Mouse (Mus musculus): ENCODE measurements around the gene B3galnt2. TPM values are rescaled to one million over a fixed set of nuclear protein-coding genes. Genes with fewer than 3 reads are reported as not detected.

The B3galnt2 gene
- polyA plus RNA-seq, 1 experiment from 2014 or later = 23.4 TPM

DNA sequence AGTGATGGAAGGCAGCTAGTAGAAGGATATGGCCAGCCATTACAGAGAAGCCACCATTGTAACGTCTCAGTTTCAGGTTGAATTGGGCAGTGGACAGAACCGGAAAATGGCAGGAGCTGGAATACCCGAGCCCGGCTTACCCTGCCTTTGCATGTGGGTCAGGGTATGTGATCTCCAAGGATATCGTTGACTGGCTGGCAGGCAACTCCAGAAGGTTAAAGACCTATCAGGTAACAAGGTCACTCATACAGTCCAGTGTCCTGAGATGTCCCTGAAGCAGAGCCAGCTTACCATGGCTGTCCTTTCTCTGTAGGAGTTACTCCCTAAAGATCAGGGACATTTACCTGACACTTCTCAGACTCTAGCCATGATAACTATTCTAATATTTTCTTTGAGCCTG, 40.8 kb downstream of the B3galnt2 start:
- H3K9me3 ChIP-seq (ENCODE audit: control insufficient read depth, low read length) = no peaks in the 10 kb centered on the region
- WGBS = 95% methylated on average over 5 of the region's 5 CpGs
- H3K4me2 ChIP-seq (ENCODE audit: low read length) = no peak overlapping the region
- no peak overlapping the region for H3K4me3 ChIP-seq (replicated peaks; ENCODE audit: low read length)
- H3K27me3 ChIP-seq (replicated peaks; ENCODE audit: control insufficient read depth, insufficient read depth, low read length) = no peaks in the 10 kb centered on the region
- H3K4me1 ChIP-seq (replicated peaks; ENCODE audit: control insufficient read depth, insufficient read depth, low read length) = no peaks in the 10 kb centered on the region
- H3K9ac ChIP-seq (replicated peaks; ENCODE audit: low read depth, low read length) = no peak overlapping the region
- no peak overlapping the region for H3K27ac ChIP-seq (ENCODE audit: low read length)
- peaks cover 29% of the 10 kb centered on the region for H3K36me3 ChIP-seq (ENCODE audit: control insufficient read depth, insufficient read depth)
- no peak for ATAC-seq

DNA sequence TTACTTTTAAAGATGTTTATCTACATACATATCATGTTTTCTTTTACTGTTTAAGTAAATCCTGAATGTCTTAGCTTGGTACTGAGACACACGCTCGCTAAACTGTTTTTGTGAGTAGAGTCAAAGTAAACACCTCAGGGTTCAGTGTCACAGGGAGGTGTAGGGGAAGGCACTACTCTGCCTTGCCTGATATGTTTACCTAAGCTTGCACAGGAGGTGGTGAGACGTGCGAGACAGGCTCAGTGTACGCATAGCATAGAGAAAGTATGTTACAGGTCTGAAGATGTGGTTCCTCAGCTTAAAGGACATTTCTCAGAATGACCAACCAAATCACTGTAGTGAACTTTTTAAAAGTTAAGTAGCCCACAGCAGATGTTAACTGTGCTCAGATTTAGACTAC, 43.2 kb downstream of the B3galnt2 start:
- no peak overlapping the region for H3K4me3 ChIP-seq (replicated peaks; ENCODE audit: low read length)
- WGBS = 91% methylated on average over 5 of the region's 5 CpGs
- H3K27me3 ChIP-seq (replicated peaks; ENCODE audit: control insufficient read depth, insufficient read depth, low read length) = no peaks in the 10 kb centered on the region
- no peaks in the 10 kb centered on the region for H3K9me3 ChIP-seq (ENCODE audit: control insufficient read depth, low read length)
- H3K9ac ChIP-seq (replicated peaks; ENCODE audit: low read depth, low read length) = no peak overlapping the region
- no peaks in the 10 kb centered on the region for H3K4me1 ChIP-seq (replicated peaks; ENCODE audit: control insufficient read depth, insufficient read depth, low read length)
- ATAC-seq = no peak
- peaks cover 27% of the 10 kb centered on the region for H3K36me3 ChIP-seq (ENCODE audit: control insufficient read depth, insufficient read depth)
- no peak overlapping the region for H3K4me2 ChIP-seq (ENCODE audit: low read length)
- no peak overlapping the region for H3K27ac ChIP-seq (ENCODE audit: low read length)

DNA sequence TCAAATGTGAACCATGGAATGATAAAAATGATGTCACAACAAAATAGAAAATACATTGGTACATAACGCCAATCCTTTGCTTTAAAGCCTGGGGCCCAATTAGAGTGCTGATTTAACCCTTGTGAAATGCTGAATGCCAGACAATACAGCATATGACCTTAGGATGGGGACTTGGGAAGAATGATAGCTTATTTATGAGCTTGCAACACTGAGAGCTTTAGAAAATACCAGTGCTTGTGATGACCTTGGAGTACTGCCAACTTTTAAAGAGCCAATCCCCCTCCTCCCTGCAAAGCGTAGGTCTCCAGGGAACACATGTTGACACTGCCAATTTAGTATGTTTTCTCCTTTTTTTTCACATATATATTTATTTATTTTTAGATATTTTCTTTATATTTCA, 48.4 kb downstream of the B3galnt2 start:
- H3K36me3 ChIP-seq (ENCODE audit: control insufficient read depth, insufficient read depth) = peaks cover 19% of the 10 kb centered on the region
- H3K4me3 ChIP-seq (replicated peaks; ENCODE audit: low read length) = no peak overlapping the region
- WGBS = 49% methylated on average over 2 of the region's 2 CpGs
- no peaks in the 10 kb centered on the region for H3K27me3 ChIP-seq (replicated peaks; ENCODE audit: control insufficient read depth, insufficient read depth, low read length)
- H3K27ac ChIP-seq (ENCODE audit: low read length) = no peak overlapping the region
- H3K4me1 ChIP-seq (replicated peaks; ENCODE audit: control insufficient read depth, insufficient read depth, low read length) = no peaks in the 10 kb centered on the region
- no peaks in the 10 kb centered on the region for H3K9me3 ChIP-seq (ENCODE audit: control insufficient read depth, low read length)
- no peak overlapping the region for H3K4me2 ChIP-seq (ENCODE audit: low read length)
- peak; percentile 9; the same call in 1 of the 2 replicates for ATAC-seq
- no peak overlapping the region for H3K9ac ChIP-seq (replicated peaks; ENCODE audit: low read depth, low read length)

DNA sequence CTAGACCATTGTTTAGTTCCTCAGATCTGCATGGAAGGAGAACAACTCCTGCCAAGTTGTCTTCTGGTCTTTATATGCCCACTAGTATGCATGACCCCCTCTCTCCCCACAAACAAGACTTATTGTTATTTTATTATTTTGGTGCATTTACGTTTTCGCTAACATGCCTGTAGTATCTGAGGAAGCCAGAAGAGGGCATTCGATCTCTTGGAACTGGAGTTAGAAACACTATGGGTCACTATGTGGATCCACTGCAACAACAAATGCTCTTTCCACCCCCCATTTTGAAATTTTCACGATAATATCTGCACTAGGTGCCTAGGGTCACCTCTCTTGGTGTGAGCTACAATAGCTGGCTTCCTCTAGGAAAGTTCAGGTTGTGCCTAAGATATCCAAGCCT, 49.8 kb downstream of the B3galnt2 start:
- Histone ChIP-seq H3K4me3 (replicated peaks; ENCODE audit: low read length) (no peak overlapping the region), H3K4me1 (replicated peaks; ENCODE audit: control insufficient read depth, insufficient read depth, low read length) (no peaks in the 10 kb centered on the region), H3K4me2 (ENCODE audit: low read length) (no peak overlapping the region), H3K9ac (replicated peaks; ENCODE audit: low read depth, low read length) (no peak overlapping the region), H3K27me3 (replicated peaks; ENCODE audit: control insufficient read depth, insufficient read depth, low read length) (no peaks in the 10 kb centered on the region), H3K27ac (ENCODE audit: low read length) (no peak overlapping the region), H3K9me3 (ENCODE audit: control insufficient read depth, low read length) (no peaks in the 10 kb centered on the region), H3K36me3 (ENCODE audit: control insufficient read depth, insufficient read depth) (peaks cover 12% of the 10 kb centered on the region)
- ATAC-seq = no peak
- WGBS = 82% methylated on average over 4 of the region's 4 CpGs

DNA sequence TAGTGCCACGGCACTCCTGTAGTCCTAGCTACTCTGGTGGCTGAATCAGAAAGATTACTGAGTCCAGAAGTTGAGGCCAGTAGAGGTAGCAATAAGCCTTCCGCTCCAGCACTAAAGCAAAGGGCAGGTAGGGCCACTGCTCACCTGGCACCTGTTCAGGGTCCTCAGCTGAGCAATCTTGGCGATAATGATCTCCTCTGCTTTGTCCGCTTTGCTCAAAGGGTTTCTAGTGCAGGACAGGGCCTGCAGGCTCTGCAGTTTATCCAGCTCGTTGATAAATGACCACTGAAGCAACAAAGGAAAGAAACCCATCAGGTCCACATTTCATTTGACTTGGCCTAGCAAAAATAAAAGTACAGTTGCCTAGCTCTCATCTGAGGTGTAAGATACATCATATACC, 50.7 kb downstream of the B3galnt2 start:
- H3K36me3 ChIP-seq (ENCODE audit: control insufficient read depth, insufficient read depth) = peaks cover 12% of the 10 kb centered on the region; the same call in 1 of the 2 replicates
- H3K4me2 ChIP-seq (ENCODE audit: low read length) = no peak overlapping the region
- no peak overlapping the region for H3K4me3 ChIP-seq (replicated peaks; ENCODE audit: low read length)
- no peaks in the 10 kb centered on the region for H3K4me1 ChIP-seq (replicated peaks; ENCODE audit: control insufficient read depth, insufficient read depth, low read length)
- no peak overlapping the region for H3K9ac ChIP-seq (replicated peaks; ENCODE audit: low read depth, low read length)
- no peak overlapping the region for H3K27ac ChIP-seq (ENCODE audit: low read length)
- ATAC-seq = no peak
- no peaks in the 10 kb centered on the region for H3K9me3 ChIP-seq (ENCODE audit: control insufficient read depth, low read length)
- H3K27me3 ChIP-seq (replicated peaks; ENCODE audit: control insufficient read depth, insufficient read depth, low read length) = no peaks in the 10 kb centered on the region
- WGBS = 91% methylated on average over 5 of the region's 5 CpGs

DNA sequence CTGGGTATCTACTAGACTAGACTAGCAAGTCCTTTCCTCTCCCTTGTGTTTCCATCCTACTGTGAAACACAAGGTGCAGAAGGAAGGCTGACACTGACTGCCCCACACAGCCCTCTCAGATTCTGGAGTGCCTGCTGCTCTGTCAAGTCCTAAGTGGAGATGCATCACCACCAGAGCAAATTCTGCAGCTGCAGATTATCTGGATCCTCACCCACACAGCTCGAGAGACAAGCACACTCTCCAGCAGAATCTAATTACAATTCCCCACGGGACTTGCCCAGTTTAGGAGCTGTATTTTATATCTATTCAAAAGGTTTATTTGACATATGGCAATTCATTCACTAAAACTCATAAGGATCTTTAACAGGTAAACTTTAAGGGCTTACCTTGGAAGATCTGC, 51.8 kb downstream of the B3galnt2 start:
- H3K4me2 ChIP-seq (ENCODE audit: low read length) = no peak overlapping the region
- H3K36me3 ChIP-seq (ENCODE audit: control insufficient read depth, insufficient read depth) = peaks cover 12% of the 10 kb centered on the region; the same call in 1 of the 2 replicates
- H3K4me3 ChIP-seq (replicated peaks; ENCODE audit: low read length) = no peak overlapping the region
- no peaks in the 10 kb centered on the region for H3K27me3 ChIP-seq (replicated peaks; ENCODE audit: control insufficient read depth, insufficient read depth, low read length)
- no peak for ATAC-seq
- H3K4me1 ChIP-seq (replicated peaks; ENCODE audit: control insufficient read depth, insufficient read depth, low read length) = no peaks in the 10 kb centered on the region
- no peaks in the 10 kb centered on the region for H3K9me3 ChIP-seq (ENCODE audit: control insufficient read depth, low read length)
- no peak overlapping the region for H3K27ac ChIP-seq (ENCODE audit: low read length)
- H3K9ac ChIP-seq (replicated peaks; ENCODE audit: low read depth, low read length) = no peak overlapping the region
- WGBS = 83% methylated on average over 2 of the region's 2 CpGs

DNA sequence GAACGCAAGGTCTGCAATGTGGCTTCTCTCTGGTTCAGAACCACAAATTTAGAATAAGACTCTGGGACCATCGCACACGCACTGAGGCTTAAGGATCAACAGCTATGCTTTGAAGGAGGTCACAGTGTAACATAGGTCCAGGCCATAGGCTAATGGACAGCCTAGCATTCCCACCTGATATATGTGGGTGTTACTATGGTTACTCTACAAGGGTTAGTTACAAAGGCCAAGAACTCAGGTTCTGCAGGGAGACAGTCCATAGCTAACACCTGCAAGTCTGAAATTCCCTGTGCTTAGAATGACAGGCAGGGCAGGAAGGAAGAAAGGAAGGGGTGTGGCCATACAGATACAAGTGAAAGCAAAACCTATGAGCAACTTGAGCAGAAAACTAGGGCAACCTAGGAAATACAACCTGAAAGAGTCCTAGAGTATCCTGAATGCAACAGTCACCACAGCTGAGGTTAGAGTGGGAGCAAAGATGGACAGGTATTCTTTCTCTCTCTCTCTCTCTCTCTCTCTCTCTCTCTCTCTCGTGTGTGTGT, 57.3 kb downstream of the B3galnt2 start:
- Histone ChIP-seq H3K4me1 (replicated peaks; ENCODE audit: control insufficient read depth, insufficient read depth, low read length) (no peaks in the 10 kb centered on the region), H3K27me3 (replicated peaks; ENCODE audit: control insufficient read depth, insufficient read depth, low read length) (no peaks in the 10 kb centered on the region), H3K9ac (replicated peaks; ENCODE audit: low read depth, low read length) (no peak overlapping the region), H3K9me3 (ENCODE audit: control insufficient read depth, low read length) (no peaks in the 10 kb centered on the region), H3K4me2 (ENCODE audit: low read length) (no peak overlapping the region), H3K27ac (ENCODE audit: low read length) (no peak overlapping the region), H3K36me3 (ENCODE audit: control insufficient read depth, insufficient read depth) (peaks cover 10% of the 10 kb centered on the region; the same call in 1 of the 2 replicates), H3K4me3 (replicated peaks; ENCODE audit: low read length) (no peak overlapping the region)
- 90% methylated on average over 4 of the region's 4 CpGs for WGBS
- ATAC-seq = no peak; the same call in 1 of the 2 replicates

DNA sequence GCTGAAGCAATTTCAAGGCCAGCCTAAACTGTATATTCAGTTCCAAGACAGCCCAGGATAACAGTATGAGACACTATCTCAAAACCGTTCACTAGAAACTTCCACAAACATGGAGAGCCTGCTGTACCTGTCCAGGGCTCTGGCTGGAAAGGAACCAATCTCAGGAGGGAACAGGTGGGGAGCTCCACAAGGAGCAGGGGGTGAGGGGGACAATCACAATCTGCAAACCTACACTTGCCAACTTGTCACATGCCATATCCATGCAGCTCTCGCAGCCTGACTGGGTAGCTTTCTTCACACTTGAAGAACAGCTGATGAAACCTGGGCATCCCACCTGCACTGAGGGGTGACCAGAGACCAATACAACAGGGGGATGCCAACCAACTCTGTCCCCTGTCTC, 59.7 kb downstream of the B3galnt2 start:
- Histone ChIP-seq H3K9me3 (ENCODE audit: control insufficient read depth, low read length) (no peaks in the 10 kb centered on the region), H3K27me3 (replicated peaks; ENCODE audit: control insufficient read depth, insufficient read depth, low read length) (no peaks in the 10 kb centered on the region), H3K4me3 (replicated peaks; ENCODE audit: low read length) (no peak overlapping the region), H3K36me3 (ENCODE audit: control insufficient read depth, insufficient read depth) (peaks cover 11% of the 10 kb centered on the region), H3K27ac (ENCODE audit: low read length) (no peak overlapping the region), H3K9ac (replicated peaks; ENCODE audit: low read depth, low read length) (no peak overlapping the region), H3K4me2 (ENCODE audit: low read length) (no peak overlapping the region), H3K4me1 (replicated peaks; ENCODE audit: control insufficient read depth, insufficient read depth, low read length) (no peaks in the 10 kb centered on the region)
- WGBS = 96% methylated on average over 2 of the region's 2 CpGs
- ATAC-seq = no peak

DNA sequence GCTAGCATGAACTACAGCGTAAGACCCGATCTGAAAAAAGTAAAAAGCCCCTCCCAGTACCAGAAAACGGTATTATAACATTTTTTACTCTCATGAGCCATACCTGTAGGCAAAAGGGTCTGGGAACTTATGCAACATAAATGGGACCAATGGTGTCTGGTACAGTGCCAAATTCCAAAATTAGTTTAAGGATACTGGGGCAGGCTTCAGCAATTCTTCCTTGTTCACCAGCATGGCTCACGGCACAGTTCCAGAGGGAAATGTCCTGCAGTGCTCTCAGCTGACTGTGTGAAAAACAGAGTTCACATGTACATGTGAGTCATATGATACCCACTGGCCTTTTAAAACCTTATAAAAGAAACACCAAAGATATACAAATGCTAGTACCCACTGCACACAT, 60.3 kb downstream of the B3galnt2 start:
- Histone ChIP-seq H3K36me3 (ENCODE audit: control insufficient read depth, insufficient read depth) (peaks cover 13% of the 10 kb centered on the region), H3K27me3 (replicated peaks; ENCODE audit: control insufficient read depth, insufficient read depth, low read length) (no peaks in the 10 kb centered on the region), H3K27ac (ENCODE audit: low read length) (no peak overlapping the region), H3K9me3 (ENCODE audit: control insufficient read depth, low read length) (no peaks in the 10 kb centered on the region), H3K9ac (replicated peaks; ENCODE audit: low read depth, low read length) (no peak overlapping the region), H3K4me2 (ENCODE audit: low read length) (no peak overlapping the region), H3K4me1 (replicated peaks; ENCODE audit: control insufficient read depth, insufficient read depth, low read length) (no peaks in the 10 kb centered on the region), H3K4me3 (replicated peaks; ENCODE audit: low read length) (no peak overlapping the region)
- WGBS = 92% methylated on average over 4 of the region's 4 CpGs
- no peak for ATAC-seq

DNA sequence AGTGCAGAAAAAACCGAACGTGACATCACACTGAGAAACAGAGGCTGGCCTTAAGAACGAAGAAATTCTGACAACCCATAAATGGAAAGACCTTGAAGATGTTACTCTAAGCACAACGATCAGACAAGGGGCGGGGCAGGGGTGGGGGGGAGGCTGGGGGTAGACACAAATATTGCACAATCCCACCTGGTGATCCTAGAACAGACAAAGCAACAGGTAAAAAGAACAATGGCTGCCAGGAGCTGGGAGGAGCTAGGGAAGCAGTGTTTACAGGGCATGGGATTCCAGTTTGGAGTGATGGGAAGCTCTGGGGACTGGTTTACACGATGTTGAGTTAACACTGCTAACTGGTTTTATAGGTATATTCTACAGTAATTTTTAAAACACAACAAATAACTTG, 61.3 kb downstream of the B3galnt2 start:
- Histone ChIP-seq H3K27ac (ENCODE audit: low read length) (no peak overlapping the region), H3K9ac (replicated peaks; ENCODE audit: low read depth, low read length) (no peak overlapping the region), H3K4me2 (ENCODE audit: low read length) (no peak overlapping the region), H3K9me3 (ENCODE audit: control insufficient read depth, low read length) (no peaks in the 10 kb centered on the region), H3K4me1 (replicated peaks; ENCODE audit: control insufficient read depth, insufficient read depth, low read length) (no peaks in the 10 kb centered on the region), H3K4me3 (replicated peaks; ENCODE audit: low read length) (no peak overlapping the region), H3K36me3 (ENCODE audit: control insufficient read depth, insufficient read depth) (peaks cover 15% of the 10 kb centered on the region), H3K27me3 (replicated peaks; ENCODE audit: control insufficient read depth, insufficient read depth, low read length) (no peaks in the 10 kb centered on the region)
- WGBS = 92% methylated on average over 6 of the region's 6 CpGs
- ATAC-seq = no peak

Data from forebrain, embryonic 16.5 days (tissue).